Mouse (Mus musculus) G1E (cell line): ENCODE measurements at regions not wholly inside any gene's neighbourhood (a gene's known extent, or its start where the extent isn't known, plus 50 kb on each side); places are given as distances from the start of the nearest gene placed in this dataset.

Experiments used
- CTCF ChIP-seq: IDR thresholded peaks from 2 replicates; pipeline ENCODE4 v1.5.1; 2012; ENCODE audit warnings: low read depth, low read length, inconsistent platforms, mixed read lengths
- GATA1 ChIP-seq: IDR thresholded peaks from 2 replicates; pipeline ENCODE4 v1.6.1; 2012; ENCODE audit warnings: borderline replicate concordance, low read length, inconsistent platforms, mixed read lengths
- GATA2 ChIP-seq: IDR thresholded peaks from 2 replicates; pipeline ENCODE4 v1.6.1; 2012; ENCODE audit warnings: low read depth, low read length, inconsistent platforms, borderline replicate concordance
- POLR2AphosphoS5 ChIP-seq: IDR thresholded peaks from 2 replicates; pipeline ENCODE4 v1.6.1; 2012; ENCODE audit warnings: low read depth, low read length, inconsistent platforms; ENCODE audit not compliant: insufficient replicate concordance
- TAL1 ChIP-seq: conservative IDR thresholded peaks from 2 replicates; pipeline ENCODE4 v1.6.1; 2012; ENCODE audit warnings: low read depth, low read length, inconsistent platforms, mixed read lengths

GRCm38 (mm10) chr4:142617676-142618075, 378.5 kb upstream of the Kazn start:
- TF ChIP-seq GATA1 (no peak), CTCF (no peak), POLR2AphosphoS5 (no peak), TAL1 (no peak), GATA2 (no peak)
